Mouse (Mus musculus) G1E-ER4 (cell line): Measurements from ENCODE around the gene Cacnb2. TPM values are rescaled to one million over a fixed set of nuclear protein-coding genes. Genes with fewer than 3 reads are reported as not detected.

Source experiments
- GATA1 ChIP-seq: IDR thresholded peaks from one replicate; pipeline ENCODE4 v1.8.0; 2012; ENCODE audit warnings: low read length, inconsistent platforms
- polyA plus RNA-seq: library from polyadenylated mRNA; stranded (reverse); fragments of >175 nt; gene quantifications from 2 replicates; pipeline ENCODE4 v1.2.3, GENCODE M21; 2012

Gene Cacnb2
- polyA plus RNA-seq, 1 experiment = not detected

- no peak for TF ChIP-seq GATA1
These were observed 113.8 kb downstream of the Cacnb2 start for GRCm38 (mm10) chr2:14716666-14717065.

GRCm38 (mm10) chr2:14719119-14719718 lies 116.3 kb downstream of the Cacnb2 start:
- no peak for TF ChIP-seq GATA1

- TF ChIP-seq GATA1 = no peak
These were observed 122.5 kb downstream of the Cacnb2 start for GRCm38 (mm10) chr2:14725437-14725836.

- no peak for TF ChIP-seq GATA1
These were observed 136.0 kb downstream of the Cacnb2 start for GRCm38 (mm10) chr2:14738927-14739326.

- TF ChIP-seq GATA1 = no peak
These were observed 136.6 kb downstream of the Cacnb2 start for GRCm38 (mm10) chr2:14739510-14739909.

- TF ChIP-seq GATA1 = no peak
These were observed 137.5 kb downstream of the Cacnb2 start for GRCm38 (mm10) chr2:14740359-14740758.

- TF ChIP-seq GATA1 = no peak
These were observed 141.9 kb downstream of the Cacnb2 start for GRCm38 (mm10) chr2:14744761-14745160.

GRCm38 (mm10) chr2:14762846-14763245 lies 160.0 kb downstream of the Cacnb2 start:
- TF ChIP-seq GATA1 = no peak

GRCm38 (mm10) chr2:14763931-14764330 lies 161.0 kb downstream of the Cacnb2 start:
- TF ChIP-seq GATA1 = no peak

- no peak for TF ChIP-seq GATA1
These were observed 166.6 kb downstream of the Cacnb2 start for GRCm38 (mm10) chr2:14769448-14769847.

- TF ChIP-seq GATA1 = no peak
These were observed 167.7 kb downstream of the Cacnb2 start for GRCm38 (mm10) chr2:14770635-14771034.

GRCm38 (mm10) chr2:14774375-14774774 lies 171.5 kb downstream of the Cacnb2 start:
- TF ChIP-seq GATA1 = no peak

GRCm38 (mm10) chr2:14774857-14775495 lies 172.1 kb downstream of the Cacnb2 start:
- no peak for TF ChIP-seq GATA1

GRCm38 (mm10) chr2:14787983-14788382 lies 185.1 kb downstream of the Cacnb2 start:
- no peak for TF ChIP-seq GATA1

GRCm38 (mm10) chr2:14801446-14802046 lies 198.7 kb downstream of the Cacnb2 start:
- TF ChIP-seq GATA1 = no peak

GRCm38 (mm10) chr2:14807650-14808347 lies 204.9 kb downstream of the Cacnb2 start:
- no peak for TF ChIP-seq GATA1
